ENCODE assay signal across 16 mouse cellular contexts in the genomic region with DNA sequence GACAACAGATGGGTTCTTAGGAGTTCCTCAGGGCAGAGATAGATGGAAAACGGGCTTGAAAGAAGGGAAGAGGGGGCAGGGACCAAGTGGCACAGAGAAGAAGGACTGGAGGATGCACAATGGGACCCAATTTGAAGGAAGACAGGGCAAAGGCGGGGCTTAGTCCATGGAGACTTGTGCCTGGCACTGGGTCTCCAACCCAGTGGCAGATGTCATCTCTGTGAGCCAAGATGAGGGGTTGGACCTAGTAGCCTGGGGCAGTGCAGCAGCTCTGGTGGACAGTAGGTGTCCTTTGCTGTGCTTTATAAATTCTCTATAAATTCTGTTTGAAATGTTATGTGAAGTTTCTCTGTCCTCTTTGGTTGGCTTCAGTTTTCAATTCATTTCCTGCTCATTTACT.
"Had no signal": no experiment of that assay in that cellular context is flagged by ENCODE, and none has a peak within 500 bp of the region (broad histone marks: within the 10 kb centered on the region; RNA-seq: fewer than 3 reads in every experiment).

No protein-coding gene starts in this region.

- DNase-seq: heart, postnatal 10 days; heart, postnatal 14 days; heart, postnatal 36 days; heart, postnatal 4 days; kidney, adult 11 months; kidney, adult 18-20 months; kidney, adult 2 months; kidney, adult 8-10 months; kidney, adult 9 months; kidney, postnatal 10 days; kidney, postnatal 14 days; kidney, postnatal 25 days; kidney, postnatal 36 days; kidney, postnatal 4 days; layer of hippocampus, adult 9-11 months; layer of hippocampus, postnatal 36 days had no signal
